Mouse (Mus musculus) lung, postnatal 14 days (tissue): ENCODE measurements at regions not wholly inside any gene's neighbourhood (a gene's known extent, or its start where the extent isn't known, plus 50 kb on each side); places are given as distances from the start of the nearest gene placed in this dataset.

Source experiments
- DNase-seq: peaks from one replicate; pipeline ENCODE4 v3.0.0; 2021

DNA sequence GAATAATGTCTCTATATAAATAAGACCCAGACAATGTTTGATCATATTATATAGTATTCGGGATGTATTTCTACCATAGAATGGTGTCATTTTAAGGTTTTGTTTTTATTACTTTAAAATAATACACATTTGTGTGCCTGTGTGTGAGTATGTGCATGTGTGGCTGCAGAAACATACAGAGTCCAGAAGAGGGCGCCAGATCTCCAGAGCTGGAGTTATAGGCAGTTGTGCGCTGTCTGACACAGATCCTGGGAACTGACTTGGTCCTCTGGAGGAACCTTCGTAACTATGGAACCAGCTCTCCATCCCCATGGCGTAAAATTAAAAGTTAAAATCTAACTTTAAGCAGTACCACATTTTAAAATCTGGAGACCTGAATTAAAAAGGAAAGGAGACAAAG, 58.4 kb upstream of the Igsf21 start:
- no peak for DNase-seq

DNA sequence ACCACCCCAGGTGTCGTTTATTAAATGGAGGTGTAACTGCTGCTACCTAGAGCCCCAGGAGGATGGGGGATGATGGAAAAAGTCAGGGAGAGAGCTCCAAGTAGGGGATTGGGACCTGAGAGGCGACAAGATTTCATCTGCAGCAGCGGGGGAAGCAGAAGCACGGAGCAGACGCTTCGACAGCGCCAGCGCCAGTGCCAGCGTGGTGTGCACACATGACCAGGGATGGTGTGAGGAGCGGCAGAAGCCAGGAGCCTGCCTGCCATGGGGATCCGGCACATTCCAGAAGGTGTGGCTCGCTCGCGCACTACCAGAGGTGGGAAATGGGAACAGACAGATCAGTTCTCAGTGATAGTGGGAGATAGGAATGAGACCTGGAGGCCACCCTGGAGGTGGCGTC, 55.1 kb upstream of the Igsf21 start:
- DNase-seq: no peak

DNA sequence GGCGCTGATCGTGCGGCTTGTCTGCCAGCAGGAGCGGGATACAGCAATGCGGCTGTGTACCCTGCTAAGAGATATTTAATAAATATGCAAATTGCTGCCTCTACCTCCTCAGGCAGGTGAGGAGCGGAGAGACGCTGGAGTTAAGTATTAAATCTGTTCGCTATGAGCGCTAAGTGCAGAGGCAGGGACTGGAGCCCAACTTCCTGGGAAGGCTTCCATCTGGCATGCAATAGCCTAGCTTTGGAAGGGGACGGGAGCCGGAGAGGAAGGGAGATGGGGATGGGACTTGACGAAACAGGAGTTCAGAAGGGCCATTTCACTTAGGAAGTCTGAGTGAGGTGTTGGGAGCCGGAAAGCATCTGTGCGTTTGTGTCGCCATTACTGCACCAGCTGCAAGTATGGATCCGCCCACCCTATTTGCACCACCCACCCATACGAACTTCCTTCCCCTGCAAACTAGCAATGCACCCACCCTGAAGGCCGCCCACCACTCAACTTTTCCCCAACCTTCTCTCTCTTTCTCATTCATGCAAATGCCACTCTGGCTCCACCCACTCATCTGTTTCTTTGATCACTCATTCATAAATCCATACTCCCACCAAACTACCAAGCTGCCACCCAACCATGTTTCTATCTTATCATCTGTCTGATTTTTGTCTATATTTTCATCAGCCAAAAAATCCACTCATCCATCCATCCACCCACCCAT, 51.5 kb upstream of the Igsf21 start:
- DNase-seq: no peak
